Mouse (Mus musculus): ENCODE measurements around the gene Sox12. TPM values are rescaled to one million over a fixed set of nuclear protein-coding genes. Genes with fewer than 3 reads are reported as not detected.

The Sox12 gene
- total and polyA plus RNA-seq, 2 experiments from 2014 or later: 11.9 to 47.8 TPM

GRCm38 (mm10) chr2:152346776-152347465 is 50.9 kb downstream of the Sox12 start:
- Histone ChIP-seq H3K4me2 (ENCODE audit: low read depth) (no peak overlapping the region), H3K27ac (ENCODE audit: low read depth, low read length) (no peak overlapping the region), H3K36me3 (ENCODE audit: insufficient read depth) (no peaks in the 10 kb centered on the region), H3K4me1 (ENCODE audit: insufficient read depth) (0 out of 2 replicates have a peak, but pooled peaks cover 4% of the 10 kb centered on the region), H3K27me3 (ENCODE audit: insufficient read depth, low read length) (no peaks in the 10 kb centered on the region), H3K9ac (no peak overlapping the region), H3K9me3 (ENCODE audit: low read length) (no peaks in the 10 kb centered on the region), H3K4me3 (ENCODE audit: low read depth, low read length) (no peak overlapping the region)
- no peak for TF ChIP-seq CTCF (IDR thresholded peaks at IDR 0.05; ENCODE audit: low read depth)
- 42% methylated on average over 9 of the region's 9 CpGs for WGBS
- ATAC-seq (no peak), DNase-seq (no peak)

- H3K9ac ChIP-seq: no peak overlapping the region
- no peak overlapping the region for H3K4me3 ChIP-seq (ENCODE audit: low read depth, low read length)
- H3K4me2 ChIP-seq (ENCODE audit: low read depth): no peak overlapping the region
- 0 out of 2 replicates have a peak, but pooled peaks cover 4% of the 10 kb centered on the region for H3K4me1 ChIP-seq (ENCODE audit: insufficient read depth)
- H3K27me3 ChIP-seq (ENCODE audit: insufficient read depth, low read length): no peaks in the 10 kb centered on the region
- no peak overlapping the region for H3K27ac ChIP-seq (ENCODE audit: low read depth, low read length)
- no peak for ATAC-seq
- DNase-seq: no peak
- H3K36me3 ChIP-seq (ENCODE audit: insufficient read depth): no peaks in the 10 kb centered on the region
- TF ChIP-seq CTCF (IDR thresholded peaks at IDR 0.05; ENCODE audit: low read depth): no peak
- 79% methylated on average over 6 of the region's 6 CpGs for WGBS
- no peaks in the 10 kb centered on the region for H3K9me3 ChIP-seq (ENCODE audit: low read length)
Observed at GRCm38 (mm10) chr2:152345393-152345792, 52.5 kb downstream of the Sox12 start.

- Histone ChIP-seq H3K4me1 (ENCODE audit: insufficient read depth) (0 out of 2 replicates have a peak, but pooled peaks cover 4% of the 10 kb centered on the region), H3K4me2 (ENCODE audit: low read depth) (peak overlapping the region; percentile 87; the same call in 1 of the 2 replicates), H3K27me3 (ENCODE audit: insufficient read depth, low read length) (no peaks in the 10 kb centered on the region), H3K4me3 (ENCODE audit: low read depth, low read length) (no peak overlapping the region), H3K9me3 (ENCODE audit: low read length) (no peaks in the 10 kb centered on the region), H3K27ac (ENCODE audit: low read depth, low read length) (no peak overlapping the region), H3K9ac (no peak overlapping the region), H3K36me3 (ENCODE audit: insufficient read depth) (no peaks in the 10 kb centered on the region)
- 67% methylated on average over 5 of the region's 5 CpGs for WGBS
- TF ChIP-seq CTCF (IDR thresholded peaks at IDR 0.05; ENCODE audit: low read depth): no peak
- ATAC-seq (no peak), DNase-seq (no peak)
Observed at GRCm38 (mm10) chr2:152344909-152345308, 53.0 kb downstream of the Sox12 start.

GRCm38 (mm10) chr2:152344361-152344760 is 53.5 kb downstream of the Sox12 start:
- ATAC-seq (no peak; the same call in 1 of the 2 replicates), DNase-seq (peak; percentile 38)

More at GRCm38 (mm10) chr2:152344361-152344760, 53.5 kb downstream of the Sox12 start:
- Histone ChIP-seq H3K9me3 (ENCODE audit: low read length) (no peaks in the 10 kb centered on the region), H3K4me1 (ENCODE audit: insufficient read depth) (0 out of 2 replicates have a peak, but pooled peaks cover 4% of the 10 kb centered on the region), H3K36me3 (ENCODE audit: insufficient read depth) (no peaks in the 10 kb centered on the region), H3K9ac (peak overlapping the region; percentile 60), H3K27me3 (ENCODE audit: insufficient read depth, low read length) (no peaks in the 10 kb centered on the region), H3K27ac (ENCODE audit: low read depth, low read length) (peak overlapping the region; percentile 66; the same call in 1 of the 2 replicates), H3K4me3 (ENCODE audit: low read depth, low read length) (peak overlapping the region; percentile 51), H3K4me2 (ENCODE audit: low read depth) (peak overlapping the region; percentile 87)
- no peak for TF ChIP-seq CTCF (IDR thresholded peaks at IDR 0.05; ENCODE audit: low read depth)
- WGBS: 5% methylated on average over 10 of the region's 10 CpGs

Other genes starting within 250 kb of the Sox12 start
- 193 and 219 TPM in 2 replicates for gene Csnk2a1, start 171.2 kb downstream of the Sox12 start, total RNA-seq (2014; rRNA removed)
- gene Csnk2a1, start 171.2 kb downstream of the Sox12 start, polyA plus RNA-seq (2015; fragmentation: Nextera tagmentation; extraction: Ambion mirVana): 98.1 and 112 TPM in 2 replicates
- 40.2 and 51.8 TPM in 2 replicates for gene Tbc1d20, start 104.2 kb downstream of the Sox12 start, total RNA-seq (2014; rRNA removed)
- 24.4 and 27.2 TPM in 2 replicates for gene Tbc1d20, start 104.2 kb downstream of the Sox12 start, polyA plus RNA-seq (2015; fragmentation: Nextera tagmentation; extraction: Ambion mirVana)
- 105 and 108 TPM in 2 replicates for gene Rbck1, start 65.4 kb downstream of the Sox12 start, total RNA-seq (2014; rRNA removed)
- gene Rbck1, start 65.4 kb downstream of the Sox12 start, polyA plus RNA-seq (2015; fragmentation: Nextera tagmentation; extraction: Ambion mirVana): 88.9 and 90.7 TPM in 2 replicates
- 2.0 and 2.2 TPM in 2 replicates for gene Trib3, start 54.0 kb downstream of the Sox12 start, total RNA-seq (2014; rRNA removed)
- gene Trib3, start 54.0 kb downstream of the Sox12 start, polyA plus RNA-seq (2015; fragmentation: Nextera tagmentation; extraction: Ambion mirVana): 1.3 and 1.4 TPM in 2 replicates
- 30.9 and 43.7 TPM in 2 replicates for gene Nrsn2, start 21.4 kb downstream of the Sox12 start, total RNA-seq (2014; rRNA removed)
- 32.0 and 52.1 TPM in 2 replicates for gene Nrsn2, start 21.4 kb downstream of the Sox12 start, polyA plus RNA-seq (2015; fragmentation: Nextera tagmentation; extraction: Ambion mirVana)
- gene Zcchc3, start 17.0 kb upstream of the Sox12 start, total RNA-seq (2014; rRNA removed): 10.5 and 16.4 TPM in 2 replicates
- gene Zcchc3, start 17.0 kb upstream of the Sox12 start, polyA plus RNA-seq (2015; fragmentation: Nextera tagmentation; extraction: Ambion mirVana): 13.5 and 15.4 TPM in 2 replicates
- gene 6820408C15Rik, start 17.5 kb upstream of the Sox12 start, total RNA-seq (2014; rRNA removed): 2.3 and 5.0 TPM in 2 replicates
- 5.6 and 6.4 TPM in 2 replicates for gene 6820408C15Rik, start 17.5 kb upstream of the Sox12 start, polyA plus RNA-seq (2015; fragmentation: Nextera tagmentation; extraction: Ambion mirVana)
- not detected in 2 replicates for gene Defb23, start 66.6 kb upstream of the Sox12 start, total RNA-seq (2014; rRNA removed)
- not detected in 2 replicates for gene Defb23, start 66.6 kb upstream of the Sox12 start, polyA plus RNA-seq (2015; fragmentation: Nextera tagmentation; extraction: Ambion mirVana)
- gene Defb20, start 79.0 kb upstream of the Sox12 start, total RNA-seq (2014; rRNA removed): not detected in 2 replicates
- gene Defb20, start 79.0 kb upstream of the Sox12 start, polyA plus RNA-seq (2015; fragmentation: Nextera tagmentation; extraction: Ambion mirVana): not detected in 2 replicates
- not detected in 2 replicates for gene Defb22, start 92.1 kb upstream of the Sox12 start, total RNA-seq (2014; rRNA removed)
- not detected in 2 replicates for gene Defb22, start 92.1 kb upstream of the Sox12 start, polyA plus RNA-seq (2015; fragmentation: Nextera tagmentation; extraction: Ambion mirVana)
- not detected in 2 replicates for gene Defb26, start 113.6 kb upstream of the Sox12 start, total RNA-seq (2014; rRNA removed)
- not detected in 2 replicates for gene Defb26, start 113.6 kb upstream of the Sox12 start, polyA plus RNA-seq (2015; fragmentation: Nextera tagmentation; extraction: Ambion mirVana)
- not detected in 2 replicates for gene Defb28, start 120.2 kb upstream of the Sox12 start, total RNA-seq (2014; rRNA removed)
- not detected in 2 replicates for gene Defb28, start 120.2 kb upstream of the Sox12 start, polyA plus RNA-seq (2015; fragmentation: Nextera tagmentation; extraction: Ambion mirVana)
- not detected in 2 replicates for gene Defb29, start 142.0 kb upstream of the Sox12 start, total RNA-seq (2014; rRNA removed)
- gene Defb29, start 142.0 kb upstream of the Sox12 start, polyA plus RNA-seq (2015; fragmentation: Nextera tagmentation; extraction: Ambion mirVana): not detected in 2 replicates
- not detected in 2 replicates for gene Gm17416, start 171.3 kb upstream of the Sox12 start, total RNA-seq (2014; rRNA removed)
- not detected in 2 replicates for gene Gm17416, start 171.3 kb upstream of the Sox12 start, polyA plus RNA-seq (2015; fragmentation: Nextera tagmentation; extraction: Ambion mirVana)
- gene Defb21, start 174.7 kb upstream of the Sox12 start, total RNA-seq (2014; rRNA removed): not detected in 2 replicates
- gene Defb21, start 174.7 kb upstream of the Sox12 start, polyA plus RNA-seq (2015; fragmentation: Nextera tagmentation; extraction: Ambion mirVana): not detected in 2 replicates
- gene Defb19, start 182.2 kb upstream of the Sox12 start, total RNA-seq (2014; rRNA removed): not detected in 2 replicates
- gene Defb19, start 182.2 kb upstream of the Sox12 start, polyA plus RNA-seq (2015; fragmentation: Nextera tagmentation; extraction: Ambion mirVana): not detected in 2 replicates
- not detected in 2 replicates for gene Defb45, start 201.3 kb upstream of the Sox12 start, total RNA-seq (2014; rRNA removed)
- gene Defb45, start 201.3 kb upstream of the Sox12 start, polyA plus RNA-seq (2015; fragmentation: Nextera tagmentation; extraction: Ambion mirVana): not detected in 2 replicates
- not detected in 2 replicates for gene Defb36, start 206.3 kb upstream of the Sox12 start, total RNA-seq (2014; rRNA removed)
- not detected in 2 replicates for gene Defb36, start 206.3 kb upstream of the Sox12 start, polyA plus RNA-seq (2015; fragmentation: Nextera tagmentation; extraction: Ambion mirVana)
- gene Defb25, start 225.0 kb upstream of the Sox12 start, total RNA-seq (2014; rRNA removed): not detected in 2 replicates
- not detected in 2 replicates for gene Defb25, start 225.0 kb upstream of the Sox12 start, polyA plus RNA-seq (2015; fragmentation: Nextera tagmentation; extraction: Ambion mirVana)
- 0.46 and 2.7 TPM in 2 replicates for gene Rem1, start 228.9 kb upstream of the Sox12 start, total RNA-seq (2014; rRNA removed)
- gene Rem1, start 228.9 kb upstream of the Sox12 start, polyA plus RNA-seq (2015; fragmentation: Nextera tagmentation; extraction: Ambion mirVana): 0.44 and 0.53 TPM in 2 replicates

All from forebrain, postnatal 0 days (tissue).